Mouse (Mus musculus): ENCODE measurements around the gene Slc35g3. TPM values are rescaled to one million over a fixed set of nuclear protein-coding genes. Genes with fewer than 3 reads are reported as not detected.

Gene Slc35g3
- polyA plus RNA-seq, 1 experiment = 1.4 TPM

DNA sequence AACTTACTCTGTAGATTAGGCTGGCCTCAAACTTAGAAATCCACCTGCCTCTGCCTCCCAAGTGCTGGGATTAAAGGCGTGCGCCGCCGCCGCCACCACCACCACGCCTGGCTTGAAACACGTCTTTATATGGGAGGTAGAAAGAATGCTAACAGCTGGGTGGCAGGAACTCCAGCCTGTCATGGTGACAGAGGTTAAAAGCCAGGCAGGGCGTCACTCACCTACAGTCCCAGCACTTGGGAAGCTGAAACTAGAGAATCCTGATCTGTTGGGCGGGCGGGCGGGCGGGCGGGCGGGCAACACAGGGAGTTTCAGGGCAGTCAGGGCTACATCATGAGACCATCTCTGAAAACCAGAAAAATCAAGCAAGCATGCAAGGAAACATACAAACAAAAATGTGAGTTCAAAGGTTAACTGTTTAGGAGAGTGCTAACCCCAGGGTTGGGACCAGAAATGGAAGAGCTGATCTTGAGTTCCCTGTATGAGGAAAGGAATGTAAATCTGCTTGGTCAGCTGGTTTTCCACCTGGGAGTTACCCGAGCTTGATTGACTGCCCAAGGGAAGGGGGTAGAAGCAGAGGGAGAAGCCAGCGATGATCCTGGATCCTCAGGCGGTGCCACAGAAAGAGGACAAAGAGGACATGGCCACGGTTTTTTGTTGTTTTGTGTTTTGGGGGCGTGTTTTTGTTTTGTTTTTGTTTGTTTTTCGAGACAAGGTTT is 48.7 kb downstream of the Slc35g3 start:
- Histone ChIP-seq H3K4me3 (replicated peaks; ENCODE audit: extremely low read depth, low read depth, low read length) (no peak overlapping the region), H3K4me1 (ENCODE audit: control insufficient read depth, insufficient read depth, low read length) (peaks cover 3% of the 10 kb centered on the region; the same call in 1 of the 2 replicates)
- 75% methylated on average over 20 of the region's 20 CpGs for WGBS
- no peak for DNase-seq
- TF ChIP-seq CTCF (IDR thresholded peaks at IDR 0.05; ENCODE audit: insufficient read depth, low read length) (no peak), POLR2A (IDR thresholded peaks at IDR 0.05; ENCODE audit: borderline replicate concordance, extremely low read depth, low read depth, low read length) (no peak)

DNA sequence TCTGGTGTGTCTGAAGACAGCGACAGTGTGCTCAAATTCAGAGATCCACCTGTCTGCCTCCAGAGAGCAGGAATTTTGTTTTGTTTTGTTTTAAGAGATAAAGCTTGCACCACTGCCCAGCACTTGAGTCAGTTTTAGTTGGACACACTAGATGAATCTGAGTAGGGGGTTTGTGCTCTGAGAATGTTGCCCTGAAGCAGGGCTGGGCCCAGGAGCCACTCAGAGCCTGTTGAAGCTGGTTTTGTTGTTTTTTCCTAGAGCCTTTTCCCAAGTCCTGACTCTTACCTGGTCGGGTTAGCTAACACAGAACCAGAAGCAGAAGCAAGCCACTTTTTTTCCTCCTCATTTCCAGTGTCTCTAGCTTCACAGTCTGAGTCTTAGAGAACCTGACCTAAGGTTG is 50.7 kb downstream of the Slc35g3 start:
- no peak for DNase-seq
- no peak for TF ChIP-seq CTCF (IDR thresholded peaks at IDR 0.05; ENCODE audit: insufficient read depth, low read length)
- TF ChIP-seq POLR2A (IDR thresholded peaks at IDR 0.05; ENCODE audit: borderline replicate concordance, extremely low read depth, low read depth, low read length) = no peak
- 80% methylated on average over 2 of the region's 2 CpGs for WGBS
- Histone ChIP-seq H3K4me1 (ENCODE audit: control insufficient read depth, insufficient read depth, low read length) (peaks cover 3% of the 10 kb centered on the region; the same call in 1 of the 2 replicates), H3K4me3 (replicated peaks; ENCODE audit: extremely low read depth, low read depth, low read length) (no peak overlapping the region)

- TF ChIP-seq CTCF (IDR thresholded peaks at IDR 0.05; ENCODE audit: insufficient read depth, low read length) = no peak
- TF ChIP-seq POLR2A (IDR thresholded peaks at IDR 0.05; ENCODE audit: borderline replicate concordance, extremely low read depth, low read depth, low read length) = no peak
- DNase-seq = no peak
Observed at GRCm38 (mm10) chr11:69710470-69710869, 51.3 kb downstream of the Slc35g3 start.

More at GRCm38 (mm10) chr11:69710470-69710869, 51.3 kb downstream of the Slc35g3 start:
- no peak overlapping the region for H3K4me3 ChIP-seq (replicated peaks; ENCODE audit: extremely low read depth, low read depth, low read length)
- WGBS = 78% methylated on average over 3 of the region's 3 CpGs
- H3K4me1 ChIP-seq (ENCODE audit: control insufficient read depth, insufficient read depth, low read length) = no peaks in the 10 kb centered on the region

Other genes with a start within 250 kb of the Slc35g3 start
- gene Dnah2, start 212.9 kb downstream of the Slc35g3 start, polyA plus RNA-seq (2012; rRNA removed) = 3.1 TPM in 2 replicates
- 0.88 and 1.0 TPM in 2 replicates for gene Efnb3, start 201.8 kb downstream of the Slc35g3 start, polyA plus RNA-seq (2012; rRNA removed)
- gene Wrap53, start 181.7 kb downstream of the Slc35g3 start, polyA plus RNA-seq (2012; rRNA removed) = 11.9 and 15.0 TPM in 2 replicates
- gene Trp53, start 181.6 kb downstream of the Slc35g3 start, polyA plus RNA-seq (2012; rRNA removed) = 66.8 and 75.0 TPM in 2 replicates
- 8.4 and 15.9 TPM in 2 replicates for gene Atp1b2, start 156.0 kb downstream of the Slc35g3 start, polyA plus RNA-seq (2012; rRNA removed)
- gene Shbg, start 144.1 kb downstream of the Slc35g3 start, polyA plus RNA-seq (2012; rRNA removed) = not detected in 2 replicates
- gene Sat2, start 139.9 kb downstream of the Slc35g3 start, polyA plus RNA-seq (2012; rRNA removed) = 3.4 and 6.1 TPM in 2 replicates
- gene Fxr2, start 129.0 kb downstream of the Slc35g3 start, polyA plus RNA-seq (2012; rRNA removed) = 54.4 and 66.9 TPM in 2 replicates
- gene Sox15, start 106.7 kb downstream of the Slc35g3 start, polyA plus RNA-seq (2012; rRNA removed) = 0.14 and 5.5 TPM in 2 replicates
- gene Mpdu1, start 99.3 kb downstream of the Slc35g3 start, polyA plus RNA-seq (2012; rRNA removed) = 67.3 and 88.1 TPM in 2 replicates
- gene Cd68, start 95.8 kb downstream of the Slc35g3 start, polyA plus RNA-seq (2012; rRNA removed) = 65.6 and 82.8 TPM in 2 replicates
- 152 and 265 TPM in 2 replicates for gene Eif4a1, start 89.5 kb downstream of the Slc35g3 start, polyA plus RNA-seq (2012; rRNA removed)
- 43.6 and 55.0 TPM in 2 replicates for gene Senp3, start 79.9 kb downstream of the Slc35g3 start, polyA plus RNA-seq (2012; rRNA removed)
- 16.2 and 21.3 TPM in 2 replicates for gene Tnfsf13, start 76.2 kb downstream of the Slc35g3 start, polyA plus RNA-seq (2012; rRNA removed)
- 84.2 and 98.8 TPM in 2 replicates for gene Tnfsf12, start 66.1 kb downstream of the Slc35g3 start, polyA plus RNA-seq (2012; rRNA removed)
- 12.7 and 20.0 TPM in 2 replicates for gene Tnfsfm13, start 65.9 kb downstream of the Slc35g3 start, polyA plus RNA-seq (2012; rRNA removed)
- 32.0 and 51.1 TPM in 2 replicates for gene Polr2a, start 3.3 kb downstream of the Slc35g3 start, polyA plus RNA-seq (2012; rRNA removed)
- gene Zbtb4, start 3.9 kb upstream of the Slc35g3 start, polyA plus RNA-seq (2012; rRNA removed) = 104 and 106 TPM in 2 replicates
- 31.5 and 38.0 TPM in 2 replicates for gene Chrnb1, start 34.0 kb upstream of the Slc35g3 start, polyA plus RNA-seq (2012; rRNA removed)
- gene Fgf11, start 39.9 kb upstream of the Slc35g3 start, polyA plus RNA-seq (2012; rRNA removed) = 6.9 and 8.0 TPM in 2 replicates
- 9.4 and 9.5 TPM in 2 replicates for gene Tmem102, start 43.7 kb upstream of the Slc35g3 start, polyA plus RNA-seq (2012; rRNA removed)
- gene Gm39566, start 53.3 kb upstream of the Slc35g3 start, polyA plus RNA-seq (2012; rRNA removed) = not detected in 2 replicates
- not detected in 2 replicates for gene Spem2, start 56.5 kb upstream of the Slc35g3 start, polyA plus RNA-seq (2012; rRNA removed)
- 0.15 and 0.41 TPM in 2 replicates for gene Spem1, start 60.2 kb upstream of the Slc35g3 start, polyA plus RNA-seq (2012; rRNA removed)
- gene Nlgn2, start 75.8 kb upstream of the Slc35g3 start, polyA plus RNA-seq (2012; rRNA removed) = 32.3 and 42.0 TPM in 2 replicates
- 151 and 173 TPM in 2 replicates for gene Tmem256, start 76.5 kb upstream of the Slc35g3 start, polyA plus RNA-seq (2012; rRNA removed)
- gene Plscr3, start 84.4 kb upstream of the Slc35g3 start, polyA plus RNA-seq (2012; rRNA removed) = 192 and 225 TPM in 2 replicates
- gene Tnk1, start 96.8 kb upstream of the Slc35g3 start, polyA plus RNA-seq (2012; rRNA removed) = 14.4 and 17.4 TPM in 2 replicates
- gene Tmem95, start 116.0 kb upstream of the Slc35g3 start, polyA plus RNA-seq (2012; rRNA removed) = not detected in 2 replicates
- 12.6 and 19.1 TPM in 2 replicates for gene Kctd11, start 119.4 kb upstream of the Slc35g3 start, polyA plus RNA-seq (2012; rRNA removed)
- gene Acap1, start 133.6 kb upstream of the Slc35g3 start, polyA plus RNA-seq (2012; rRNA removed) = 11.2 and 14.3 TPM in 2 replicates
- 0.65 and 1.4 TPM in 2 replicates for gene 2810408A11Rik, start 139.0 kb upstream of the Slc35g3 start, polyA plus RNA-seq (2012; rRNA removed)
- gene Neurl4, start 139.1 kb upstream of the Slc35g3 start, polyA plus RNA-seq (2012; rRNA removed) = 47.7 and 58.1 TPM in 2 replicates
- 104 and 112 TPM in 2 replicates for gene Gps2, start 151.9 kb upstream of the Slc35g3 start, polyA plus RNA-seq (2012; rRNA removed)
- gene Eif5a, start 160.0 kb upstream of the Slc35g3 start, polyA plus RNA-seq (2012; rRNA removed) = 216 and 372 TPM in 2 replicates
- gene Ybx2, start 173.8 kb upstream of the Slc35g3 start, polyA plus RNA-seq (2012; rRNA removed) = 4.6 and 6.7 TPM in 2 replicates
- 22.3 and 40.4 TPM in 2 replicates for gene Slc2a4, start 186.2 kb upstream of the Slc35g3 start, polyA plus RNA-seq (2012; rRNA removed)
- gene Cldn7, start 202.8 kb upstream of the Slc35g3 start, polyA plus RNA-seq (2012; rRNA removed) = 60.5 and 63.7 TPM in 2 replicates
- gene Ctdnep1, start 219.2 kb upstream of the Slc35g3 start, polyA plus RNA-seq (2012; rRNA removed) = 88.3 and 102 TPM in 2 replicates
- gene Elp5, start 220.5 kb upstream of the Slc35g3 start, polyA plus RNA-seq (2012; rRNA removed) = 38.5 and 53.8 TPM in 2 replicates
- gene Gabarap, start 229.2 kb upstream of the Slc35g3 start, polyA plus RNA-seq (2012; rRNA removed) = 333 and 615 TPM in 2 replicates
- 15.0 and 22.9 TPM in 2 replicates for gene Phf23, start 233.8 kb upstream of the Slc35g3 start, polyA plus RNA-seq (2012; rRNA removed)
- 16.7 and 20.8 TPM in 2 replicates for gene Dvl2, start 238.6 kb upstream of the Slc35g3 start, polyA plus RNA-seq (2012; rRNA removed)

Data from lung, adult 2 months (tissue).